Mouse (Mus musculus) liver, embryonic 14.5 days (tissue): ENCODE data around the gene Zdhhc23. TPM values are rescaled to one million over a fixed set of nuclear protein-coding genes. Genes with fewer than 3 reads are reported as not detected.

Experiments
- ATAC-seq: fragments of 200-750 bp; cut with Nextera tagmentation; 2 replicates; pipeline ENCODE4 v1.8.0; 2017; ENCODE audit warnings: moderate number of reproducible peaks, mild to moderate bottlenecking, moderate library complexity; ENCODE audit not compliant: insufficient read depth
- DNase-seq, 3 experiments: peaks; one replicate each; pipeline ENCODE4 v3.0.0-alpha.2; 2012 to 2013; ENCODE audit warnings: low read depth in 3 of 3, low spot score in 3 of 3
- H3K27ac ChIP-seq: fragments of 300-500 bp; sonication (generic); 2 replicates; pipeline ENCODE4 v1.5.1; 2014; ENCODE audit warnings: moderate library complexity, mild to moderate bottlenecking, control low read depth, inconsistent platforms
- H3K27me3 ChIP-seq: fragments of 300-500 bp; sonication (generic); 2 replicates; pipeline ENCODE4 v1.6.1; 2014; ENCODE audit warnings: mild to moderate bottlenecking, low read length, moderate library complexity; ENCODE audit not compliant: control insufficient read depth, insufficient read depth
- H3K36me3 ChIP-seq: fragments of 300-500 bp; sonication (generic); replicated peaks from 2 replicates; pipeline ENCODE4 v1.6.1; 2014; ENCODE audit warnings: low read depth; ENCODE audit not compliant: control insufficient read depth, insufficient read depth
- H3K4me1 ChIP-seq, 2 experiments: fragments of 200-500 bp in 1 of 2; fragments of 300-500 bp in 1 of 2; sonication (generic) in 1 of 2; replicated peaks; 2 replicates each; pipeline ENCODE4 v1.6.1; 2012 to 2014; ENCODE audit warnings: antibody characterized with exemption in 1 of 2, inconsistent platforms in 1 of 2, low read length in 1 of 2; ENCODE audit not compliant: control insufficient read depth in 2 of 2, insufficient read depth in 2 of 2
- H3K4me2 ChIP-seq: fragments of 300-500 bp; sonication (generic); 2 replicates; pipeline ENCODE4 v1.6.1; 2014; ENCODE audit warnings: low read depth, mild to moderate bottlenecking, control low read depth, moderate library complexity
- H3K4me3 ChIP-seq, 2 experiments: fragments of 200-500 bp in 1 of 2; fragments of 300-500 bp in 1 of 2; sonication (generic) in 1 of 2; 2 replicates each; pipeline ENCODE4 v1.5.1; 2012 to 2014; ENCODE audit warnings: low read depth in 2 of 2, low read length in 2 of 2, mild to moderate bottlenecking in 2 of 2, control low read depth in 1 of 2, inconsistent platforms in 1 of 2, moderate library complexity in 1 of 2; ENCODE audit not compliant: insufficient read depth in 1 of 2
- H3K9ac ChIP-seq: fragments of 300-500 bp; sonication (generic); replicated peaks from 2 replicates; pipeline ENCODE4 v1.6.1; 2014; ENCODE audit warnings: mild to moderate bottlenecking, control low read depth, moderate library complexity
- H3K9me3 ChIP-seq: fragments of 300-500 bp; sonication (generic); 2 replicates; pipeline ENCODE4 v1.6.1; 2016; ENCODE audit warnings: low read length, mixed read lengths; ENCODE audit not compliant: control insufficient read depth
- CTCF ChIP-seq: IDR thresholded peaks from 2 replicates; pipeline ENCODE4 v1.5.1; 2016; ENCODE audit warnings: antibody characterized with exemption, low read depth, control low read depth
- EP300 ChIP-seq: IDR thresholded peaks from 2 replicates; pipeline ENCODE4 v1.6.1; 2016; ENCODE audit warnings: antibody characterized with exemption, low read depth
- WGBS: fragments of 180-500 bp; shearing (Covaris S2); extraction: QIAGEN DNeasy Blood & Tissue Kit; methylation state at CpG from one replicate; pipeline ENCODE4 v1.1.7; 2014; ENCODE audit not compliant: insufficient replicate concordance; 5-methylcytosine and 5-hydroxymethylcytosine counted together
- polyA plus RNA-seq, 2 experiments: library from polyadenylated mRNA; depleted of rRNA in 1 of 2; stranded (reverse) in 1 of 2; unstranded in 1 of 2; fragments of >200 nt; fragmentation: Nextera tagmentation in 1 of 2; extraction: Ambion mirVana in 1 of 2; gene quantifications; 2 replicates each; pipeline versions ENCODE4 v1.2.1 to v1.2.3; 2012 to 2014

The Zdhhc23 gene
- polyA plus RNA-seq, 2 experiments, result 0.20 to 0.25 TPM

DNA sequence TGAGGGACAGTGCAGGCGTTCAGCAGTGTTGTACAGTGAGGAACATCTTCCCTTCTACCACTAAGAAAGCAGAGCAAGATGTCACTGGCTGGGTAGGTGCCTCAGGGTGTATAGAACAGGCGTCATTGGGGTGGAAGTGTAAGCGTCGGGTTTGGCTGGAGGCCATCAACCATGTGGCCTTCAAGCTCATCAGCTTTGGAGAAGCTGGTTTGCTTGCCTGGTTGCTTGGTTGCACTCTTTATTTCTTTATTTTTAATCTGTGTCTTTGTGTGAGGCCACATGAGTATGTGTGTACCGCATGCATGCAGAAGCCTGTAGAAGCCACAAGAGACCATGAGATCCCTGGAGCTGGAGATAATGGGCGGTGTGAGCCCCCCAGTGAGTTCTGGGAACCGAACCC is 47.3 kb downstream of the Zdhhc23 start:
- Histone ChIP-seq H3K4me2 (no peak overlapping the region), H3K4me1 (no peaks in the 10 kb centered on the region; a peak in 1 of 4 replicates), H3K27ac (no peak overlapping the region), H3K36me3 (no peaks in the 10 kb centered on the region), H3K9ac (no peak overlapping the region), H3K27me3 (no peaks in the 10 kb centered on the region), H3K4me3 (no peak overlapping the region), H3K9me3 (no peaks in the 10 kb centered on the region)
- WGBS, result 70% methylated on average over 7 of the region's 7 CpGs
- no peak for TF ChIP-seq EP300
- no peak for TF ChIP-seq CTCF
- ATAC-seq, result no peak
- DNase-seq, result no peak

DNA sequence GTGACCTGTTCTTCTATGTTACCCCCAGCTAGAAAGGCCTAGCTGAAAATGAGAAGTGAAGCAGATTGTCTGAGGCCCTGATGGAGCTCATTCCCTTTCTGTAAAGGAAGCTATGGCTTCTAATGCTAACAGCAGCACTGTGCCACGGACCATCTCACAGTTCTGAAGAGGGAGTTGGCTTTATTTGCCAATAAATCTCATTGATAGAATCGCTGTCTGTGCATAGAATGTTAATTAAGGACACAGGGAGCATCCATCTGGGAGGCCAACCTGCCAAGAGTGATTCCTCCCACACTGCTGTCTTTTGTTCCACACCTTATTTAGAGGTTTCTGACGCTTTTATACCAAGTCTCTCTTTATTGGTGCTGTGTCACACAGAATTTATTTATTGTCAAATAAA is 48.1 kb downstream of the Zdhhc23 start:
- Histone ChIP-seq H3K4me3 (no peak overlapping the region), H3K36me3 (no peaks in the 10 kb centered on the region), H3K27me3 (no peaks in the 10 kb centered on the region), H3K9me3 (no peaks in the 10 kb centered on the region), H3K9ac (no peak overlapping the region), H3K27ac (no peak overlapping the region), H3K4me1 (no peaks in the 10 kb centered on the region; a peak in 1 of 4 replicates), H3K4me2 (no peak overlapping the region)
- 62% methylated on average over 3 of the region's 3 CpGs for WGBS
- DNase-seq (no peak), ATAC-seq (no peak)
- TF ChIP-seq CTCF, result no peak

DNA sequence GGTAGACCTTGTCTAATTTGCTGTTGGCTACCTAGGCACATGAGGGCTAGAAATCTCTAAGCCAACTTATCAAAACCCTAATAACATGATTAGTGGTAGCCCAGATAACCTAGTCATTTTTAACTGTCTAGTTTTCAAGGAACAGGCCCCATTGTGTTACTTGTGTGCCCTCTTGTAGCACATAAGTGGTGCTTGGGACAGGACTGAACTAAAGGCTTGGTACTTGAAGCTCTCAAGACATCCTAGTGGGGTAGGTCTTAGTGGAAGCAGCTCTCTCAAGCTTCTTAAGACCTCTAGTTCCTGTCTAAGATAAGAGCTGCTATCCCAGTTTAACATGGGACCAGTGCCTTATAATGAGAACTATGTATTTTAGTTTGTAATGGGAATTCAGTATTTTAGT is 49.0 kb downstream of the Zdhhc23 start:
- H3K27me3 ChIP-seq, result no peaks in the 10 kb centered on the region
- TF ChIP-seq CTCF (no peak), EP300 (no peak)
- H3K4me2 ChIP-seq, result no peak overlapping the region
- ATAC-seq (no peak), DNase-seq (no peak)
- no peaks in the 10 kb centered on the region for H3K36me3 ChIP-seq
- no peak overlapping the region for H3K9ac ChIP-seq
- H3K9me3 ChIP-seq, result no peaks in the 10 kb centered on the region
- no peak overlapping the region for H3K4me3 ChIP-seq
- H3K27ac ChIP-seq, result no peak overlapping the region
- no peaks in the 10 kb centered on the region; a peak in 1 of 4 replicates for H3K4me1 ChIP-seq

DNA sequence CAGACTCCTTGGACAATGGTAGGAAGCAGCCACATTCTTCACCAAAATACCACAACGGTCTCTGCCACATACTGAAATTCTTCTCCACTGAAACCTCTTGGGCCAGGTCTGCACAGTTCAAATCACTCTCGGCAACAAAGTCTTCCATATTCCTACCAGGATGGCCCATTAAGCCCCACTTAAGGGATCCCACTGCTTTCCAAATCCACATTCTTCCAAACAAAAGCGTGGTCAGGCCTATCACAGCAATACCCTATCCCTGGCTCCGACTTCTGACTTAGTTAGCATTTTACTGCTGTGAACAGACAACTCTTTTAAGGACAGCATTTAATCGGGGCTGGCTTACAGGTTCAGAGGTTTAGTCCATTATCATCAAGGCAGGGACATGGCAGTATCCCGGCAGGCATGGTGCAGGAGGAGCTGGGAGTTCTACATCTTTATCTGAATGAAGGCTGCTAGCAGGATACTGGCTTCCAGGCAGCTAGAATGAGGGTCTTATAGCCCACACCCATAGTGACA is 53.2 kb downstream of the Zdhhc23 start, which contains the start of gene Qtrt2:
TSS of gene Qtrt2 (minus strand) at position 469 of the 519 bp plus-strand sequence.
- TF ChIP-seq CTCF, result no peak
- Histone ChIP-seq H3K4me3 (no peak within 1 kb of the TSS), H3K27me3 (no peaks in the 10 kb centered on the region), H3K9me3 (no peaks in the 10 kb centered on the region), H3K27ac (no peak within 1 kb of the TSS), H3K36me3 (no peaks in the 10 kb centered on the region), H3K4me2 (no peak within 1 kb of the TSS), H3K9ac (no peak within 1 kb of the TSS), H3K4me1 (no peaks in the 10 kb centered on the region)
- ATAC-seq, result no peak
- no peak for DNase-seq
- WGBS, result 63% methylated on average over 6 of the region's 6 CpGs

DNA sequence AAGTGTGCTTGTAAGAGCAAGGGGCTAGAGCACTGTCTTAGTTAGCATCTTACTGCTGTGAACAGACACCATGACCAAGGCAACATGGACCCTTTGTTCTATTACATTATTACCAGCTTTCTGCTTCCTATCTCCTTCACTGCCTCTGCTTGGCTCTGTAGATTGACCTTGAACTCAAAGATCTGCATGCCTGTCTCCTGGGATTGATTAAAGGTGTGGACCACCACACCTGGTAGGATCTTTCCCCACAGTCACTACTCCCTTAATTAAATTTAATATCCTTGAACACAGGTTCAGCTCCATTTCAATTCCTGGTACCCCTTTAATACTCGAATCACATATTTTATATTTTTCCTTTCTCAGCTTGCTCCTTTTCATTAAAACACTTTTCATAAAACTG is 53.7 kb downstream of the Zdhhc23 start:
- ATAC-seq (no peak), DNase-seq (no peak)
- no peak for TF ChIP-seq CTCF
- TF ChIP-seq EP300, result no peak
- 46% methylated on average over 1 of the region's 1 CpGs for WGBS
- Histone ChIP-seq H3K36me3 (no peaks in the 10 kb centered on the region), H3K4me2 (no peak overlapping the region), H3K9ac (no peak overlapping the region), H3K27ac (no peak overlapping the region), H3K4me3 (no peak overlapping the region), H3K9me3 (no peaks in the 10 kb centered on the region), H3K4me1 (no peaks in the 10 kb centered on the region), H3K27me3 (no peaks in the 10 kb centered on the region)
